Mouse (Mus musculus): ENCODE results near the gene Ttc36. TPM values are rescaled to one million over a fixed set of nuclear protein-coding genes. Genes with fewer than 3 reads are reported as not detected.

The Ttc36 gene
- polyA plus RNA-seq (2015; fragmentation: Nextera tagmentation; extraction: Ambion mirVana): 0.39 and 1.1 TPM in 2 replicates

DNA sequence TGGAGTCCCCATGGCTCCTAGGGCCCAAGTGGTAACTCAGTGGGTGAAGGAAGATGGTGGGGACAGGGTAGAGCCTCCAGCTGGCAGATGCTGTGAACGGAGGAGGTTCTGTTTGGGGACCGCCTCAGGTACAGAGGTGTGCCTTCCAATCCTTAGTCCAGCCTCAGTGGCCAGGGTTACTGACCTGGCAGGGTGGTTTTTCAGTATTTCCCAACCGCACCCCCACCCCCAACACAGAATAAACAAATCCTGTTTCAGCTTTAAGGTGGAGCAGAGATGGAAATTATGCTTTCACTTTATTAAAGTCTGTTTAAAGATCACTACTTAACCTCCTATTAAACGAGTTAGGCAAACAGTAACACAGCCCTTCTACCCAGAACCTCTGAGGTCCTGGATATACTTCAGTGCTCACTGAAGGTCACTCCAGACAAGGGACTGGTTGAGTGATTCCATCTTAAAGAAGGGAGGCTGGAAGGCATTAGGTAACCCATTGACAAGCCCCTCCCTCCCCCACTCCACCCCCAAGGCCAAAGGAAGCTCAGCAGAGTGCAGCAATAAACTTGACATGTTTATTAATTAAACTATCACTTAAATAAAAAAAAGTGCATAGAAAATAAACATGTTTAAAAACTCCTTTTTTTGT, at the start of gene Ttc36:
Gene Ttc36 (minus strand): TSS at position 265 of the 643 bp plus-strand sequence.
- peaks cover 6% of the 10 kb centered on the region for H3K27me3 ChIP-seq (ENCODE audit: control insufficient read depth, insufficient read depth, low read length)
- H3K4me3 ChIP-seq (ENCODE audit: low read length): no peak within 1 kb of the TSS
- no peak for ATAC-seq (replicated peaks; ENCODE audit: extremely low read depth, insufficient read depth, low FRiP score)
- no peak within 1 kb of the TSS for H3K9ac ChIP-seq (ENCODE audit: low read length)
- no peak within 1 kb of the TSS for H3K4me2 ChIP-seq (ENCODE audit: low read depth, low read length)
- no peaks in the 10 kb centered on the region for H3K9me3 ChIP-seq (replicated peaks; ENCODE audit: control insufficient read depth, low read length)
- H3K27ac ChIP-seq (ENCODE audit: low read length): no peak within 1 kb of the TSS
- peaks cover 8% of the 10 kb centered on the region for H3K4me1 ChIP-seq (ENCODE audit: control insufficient read depth, insufficient read depth, low read length)
- WGBS: 67% methylated on average over 4 of the region's 4 CpGs
- H3K36me3 ChIP-seq (ENCODE audit: control insufficient read depth, insufficient read depth): peaks cover 27% of the 10 kb centered on the region

GRCm38 (mm10) chr9:44847446-44847845, 44.6 kb upstream of the Ttc36 start:
- Histone ChIP-seq H3K36me3 (ENCODE audit: control insufficient read depth, insufficient read depth) (peaks cover 47% of the 10 kb centered on the region), H3K27me3 (ENCODE audit: control insufficient read depth, insufficient read depth, low read length) (no peaks in the 10 kb centered on the region), H3K4me1 (ENCODE audit: control insufficient read depth, insufficient read depth, low read length) (no peaks in the 10 kb centered on the region; the same call in 1 of the 2 replicates), H3K4me3 (ENCODE audit: low read length) (no peak overlapping the region), H3K27ac (ENCODE audit: low read length) (no peak overlapping the region), H3K9me3 (replicated peaks; ENCODE audit: control insufficient read depth, low read length) (no peaks in the 10 kb centered on the region), H3K9ac (ENCODE audit: low read length) (no peak overlapping the region), H3K4me2 (ENCODE audit: low read depth, low read length) (no peak overlapping the region)
- 67% methylated on average over 6 of the region's 6 CpGs for WGBS
- ATAC-seq (replicated peaks; ENCODE audit: extremely low read depth, insufficient read depth, low FRiP score): no peak

GRCm38 (mm10) chr9:44841241-44841640, 38.4 kb upstream of the Ttc36 start:
- Histone ChIP-seq H3K27me3 (ENCODE audit: control insufficient read depth, insufficient read depth, low read length) (no peaks in the 10 kb centered on the region), H3K4me2 (ENCODE audit: low read depth, low read length) (no peak overlapping the region), H3K9ac (ENCODE audit: low read length) (no peak overlapping the region), H3K9me3 (replicated peaks; ENCODE audit: control insufficient read depth, low read length) (no peaks in the 10 kb centered on the region), H3K4me1 (ENCODE audit: control insufficient read depth, insufficient read depth, low read length) (no peaks in the 10 kb centered on the region), H3K36me3 (ENCODE audit: control insufficient read depth, insufficient read depth) (peaks cover 54% of the 10 kb centered on the region), H3K27ac (ENCODE audit: low read length) (no peak overlapping the region), H3K4me3 (ENCODE audit: low read length) (no peak overlapping the region)
- ATAC-seq (replicated peaks; ENCODE audit: extremely low read depth, insufficient read depth, low FRiP score): no peak
- WGBS: 80% methylated on average over 10 of the region's 10 CpGs

- Histone ChIP-seq H3K9ac (ENCODE audit: low read length) (no peak overlapping the region), H3K9me3 (replicated peaks; ENCODE audit: control insufficient read depth, low read length) (no peaks in the 10 kb centered on the region), H3K4me2 (ENCODE audit: low read depth, low read length) (no peak overlapping the region), H3K36me3 (ENCODE audit: control insufficient read depth, insufficient read depth) (peaks cover 61% of the 10 kb centered on the region), H3K27ac (ENCODE audit: low read length) (no peak overlapping the region), H3K27me3 (ENCODE audit: control insufficient read depth, insufficient read depth, low read length) (no peaks in the 10 kb centered on the region), H3K4me3 (ENCODE audit: low read length) (no peak overlapping the region), H3K4me1 (ENCODE audit: control insufficient read depth, insufficient read depth, low read length) (no peaks in the 10 kb centered on the region)
- no peak for ATAC-seq (replicated peaks; ENCODE audit: extremely low read depth, insufficient read depth, low FRiP score)
- WGBS: 50% methylated on average over 7 of the region's 7 CpGs
Observed at GRCm38 (mm10) chr9:44836439-44836838, 33.6 kb upstream of the Ttc36 start.

DNA sequence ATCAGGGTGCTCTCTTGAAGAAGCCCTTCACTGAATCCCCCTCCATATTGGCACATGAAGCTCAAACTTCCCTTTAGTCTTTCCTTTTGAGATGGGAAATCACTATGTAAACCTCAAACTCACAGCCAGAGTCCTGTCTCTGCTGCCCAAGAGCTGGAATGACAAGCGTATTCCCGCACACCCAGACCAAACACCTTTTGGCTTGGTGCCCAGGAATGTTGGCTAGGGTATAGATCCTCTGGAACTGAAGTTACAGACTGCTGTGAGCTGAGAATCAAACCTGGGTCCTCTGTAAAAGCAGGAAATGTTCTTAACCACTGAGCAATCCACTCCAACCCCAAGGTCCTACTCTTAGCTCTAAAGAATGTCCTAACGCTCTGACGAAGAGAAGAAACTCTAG, 29.5 kb upstream of the Ttc36 start:
- Histone ChIP-seq H3K4me1 (ENCODE audit: control insufficient read depth, insufficient read depth, low read length) (no peaks in the 10 kb centered on the region), H3K9me3 (replicated peaks; ENCODE audit: control insufficient read depth, low read length) (no peaks in the 10 kb centered on the region)
- WGBS: 51% methylated on average over 4 of the region's 4 CpGs

GRCm38 (mm10) chr9:44830506-44830905, 27.6 kb upstream of the Ttc36 start:
- no peaks in the 10 kb centered on the region for H3K4me1 ChIP-seq (ENCODE audit: control insufficient read depth, insufficient read depth, low read length)
- no peak overlapping the region for H3K4me3 ChIP-seq (ENCODE audit: low read length)
- no peaks in the 10 kb centered on the region for H3K27me3 ChIP-seq (ENCODE audit: control insufficient read depth, insufficient read depth, low read length)
- ATAC-seq (replicated peaks; ENCODE audit: extremely low read depth, insufficient read depth, low FRiP score): no peak
- peaks cover 70% of the 10 kb centered on the region for H3K36me3 ChIP-seq (ENCODE audit: control insufficient read depth, insufficient read depth)
- H3K4me2 ChIP-seq (ENCODE audit: low read depth, low read length): no peak overlapping the region
- H3K9me3 ChIP-seq (replicated peaks; ENCODE audit: control insufficient read depth, low read length): no peaks in the 10 kb centered on the region
- no peak overlapping the region for H3K9ac ChIP-seq (ENCODE audit: low read length)
- no peak overlapping the region for H3K27ac ChIP-seq (ENCODE audit: low read length)
- WGBS: 86% methylated on average over 2 of the region's 2 CpGs

More for the DNA sequence above, 29.5 kb upstream of the Ttc36 start:
- H3K27ac ChIP-seq (ENCODE audit: low read length): no peak overlapping the region
- H3K4me2 ChIP-seq (ENCODE audit: low read depth, low read length): no peak overlapping the region
- no peak for ATAC-seq (replicated peaks; ENCODE audit: extremely low read depth, insufficient read depth, low FRiP score)
- no peaks in the 10 kb centered on the region for H3K27me3 ChIP-seq (ENCODE audit: control insufficient read depth, insufficient read depth, low read length)
- H3K9ac ChIP-seq (ENCODE audit: low read length): no peak overlapping the region
- no peak overlapping the region for H3K4me3 ChIP-seq (ENCODE audit: low read length)
- peaks cover 66% of the 10 kb centered on the region for H3K36me3 ChIP-seq (ENCODE audit: control insufficient read depth, insufficient read depth)

- no peak overlapping the region for H3K4me2 ChIP-seq (ENCODE audit: low read depth, low read length)
Observed at GRCm38 (mm10) chr9:44828944-44829343, 26.1 kb upstream of the Ttc36 start.

DNA sequence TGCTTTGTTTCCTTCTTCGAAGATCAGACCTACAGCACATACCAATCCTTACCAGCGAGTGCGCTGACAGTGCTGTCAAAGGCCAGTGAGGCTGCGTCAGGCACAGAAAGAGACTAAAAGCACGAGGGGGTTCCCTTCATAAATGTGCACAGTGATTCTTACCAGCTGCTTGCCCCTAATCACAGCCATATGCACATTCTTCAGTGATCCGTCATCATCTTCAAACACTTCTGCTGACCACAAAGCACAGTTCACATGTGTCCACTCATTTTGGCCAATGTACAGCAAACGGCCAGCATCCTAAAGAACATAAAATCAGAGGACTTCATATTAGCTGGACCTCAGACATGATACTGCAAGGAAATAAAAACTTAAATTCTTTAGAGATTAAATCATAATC, 23.8 kb upstream of the Ttc36 start:
- no peak for ATAC-seq (replicated peaks; ENCODE audit: extremely low read depth, insufficient read depth, low FRiP score)
- no peak overlapping the region for H3K4me3 ChIP-seq (ENCODE audit: low read length)
- H3K9ac ChIP-seq (ENCODE audit: low read length): no peak overlapping the region
- no peaks in the 10 kb centered on the region for H3K9me3 ChIP-seq (replicated peaks; ENCODE audit: control insufficient read depth, low read length)
- no peak overlapping the region for H3K27ac ChIP-seq (ENCODE audit: low read length)
- H3K27me3 ChIP-seq (ENCODE audit: control insufficient read depth, insufficient read depth, low read length): no peaks in the 10 kb centered on the region
- 74% methylated on average over 7 of the region's 7 CpGs for WGBS
- no peak overlapping the region for H3K4me2 ChIP-seq (ENCODE audit: low read depth, low read length)
- no peaks in the 10 kb centered on the region for H3K4me1 ChIP-seq (ENCODE audit: control insufficient read depth, insufficient read depth, low read length)
- H3K36me3 ChIP-seq (ENCODE audit: control insufficient read depth, insufficient read depth): peaks cover 73% of the 10 kb centered on the region

More at GRCm38 (mm10) chr9:44828944-44829343, 26.1 kb upstream of the Ttc36 start:
- WGBS: 93% methylated on average over 11 of the region's 11 CpGs
- H3K36me3 ChIP-seq (ENCODE audit: control insufficient read depth, insufficient read depth): peaks cover 70% of the 10 kb centered on the region
- no peak overlapping the region for H3K9ac ChIP-seq (ENCODE audit: low read length)
- H3K27ac ChIP-seq (ENCODE audit: low read length): no peak overlapping the region
- no peaks in the 10 kb centered on the region for H3K9me3 ChIP-seq (replicated peaks; ENCODE audit: control insufficient read depth, low read length)
- ATAC-seq (replicated peaks; ENCODE audit: extremely low read depth, insufficient read depth, low FRiP score): no peak
- H3K4me3 ChIP-seq (ENCODE audit: low read length): no peak overlapping the region
- no peaks in the 10 kb centered on the region for H3K4me1 ChIP-seq (ENCODE audit: control insufficient read depth, insufficient read depth, low read length)
- H3K27me3 ChIP-seq (ENCODE audit: control insufficient read depth, insufficient read depth, low read length): no peaks in the 10 kb centered on the region

DNA sequence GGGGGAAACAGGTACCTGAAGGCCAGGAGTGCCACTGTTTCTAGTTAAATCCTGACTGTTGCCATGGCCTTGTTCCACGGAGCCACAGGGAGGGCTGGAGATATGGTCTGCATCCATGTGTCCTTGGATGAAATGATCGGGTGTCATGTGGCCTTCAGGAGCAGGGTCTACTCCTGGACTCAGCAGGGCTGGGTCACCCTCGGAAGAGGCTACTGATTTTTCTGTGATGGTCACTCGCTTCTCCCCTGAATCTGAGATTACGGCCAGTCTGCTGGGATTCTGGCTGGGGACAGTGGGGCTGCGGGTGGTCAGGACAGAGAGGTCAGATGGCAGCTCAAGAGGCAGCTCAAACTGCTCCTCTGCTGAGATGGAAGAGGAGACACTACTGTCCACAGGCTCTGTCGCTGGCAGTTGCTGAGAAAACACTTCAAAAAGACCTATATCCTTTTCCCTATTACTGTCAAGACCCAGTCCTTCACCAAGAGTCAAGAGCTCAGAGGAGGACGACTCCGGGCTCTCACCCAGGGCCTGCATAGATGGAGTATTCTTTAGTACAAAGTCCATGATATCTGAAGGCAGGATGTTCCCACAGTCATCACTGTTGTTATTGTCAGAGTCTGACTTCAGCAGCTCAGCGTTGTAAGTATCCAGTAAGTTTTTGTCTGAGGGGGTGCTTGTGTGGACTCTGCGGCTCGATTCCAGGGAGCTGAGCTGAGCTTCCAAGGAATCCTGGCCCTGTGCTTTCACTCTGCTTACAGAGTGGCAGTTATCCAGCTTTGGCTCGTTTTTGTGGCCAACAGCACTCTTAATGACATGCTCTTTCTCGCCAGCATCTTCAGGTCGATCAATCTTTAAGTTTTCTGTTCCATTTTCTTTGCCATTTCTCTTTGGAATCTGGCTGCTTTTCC, 17.3 kb upstream of the Ttc36 start:
- H3K36me3 ChIP-seq (ENCODE audit: control insufficient read depth, insufficient read depth): peaks cover 94% of the 10 kb centered on the region
- no peak overlapping the region for H3K9ac ChIP-seq (ENCODE audit: low read length)
- no peak for ATAC-seq (replicated peaks; ENCODE audit: extremely low read depth, insufficient read depth, low FRiP score)
- H3K4me2 ChIP-seq (ENCODE audit: low read depth, low read length): no peak overlapping the region
- no peak overlapping the region for H3K4me3 ChIP-seq (ENCODE audit: low read length)
- WGBS: 86% methylated on average over 15 of the region's 15 CpGs
- H3K9me3 ChIP-seq (replicated peaks; ENCODE audit: control insufficient read depth, low read length): no peaks in the 10 kb centered on the region
- no peak overlapping the region for H3K27ac ChIP-seq (ENCODE audit: low read length)
- no peaks in the 10 kb centered on the region for H3K27me3 ChIP-seq (ENCODE audit: control insufficient read depth, insufficient read depth, low read length)
- no peaks in the 10 kb centered on the region for H3K4me1 ChIP-seq (ENCODE audit: control insufficient read depth, insufficient read depth, low read length)
